Mouse (Mus musculus): ENCODE measurements at regions not wholly inside any gene's neighbourhood (a gene's known extent, or its start where the extent isn't known, plus 50 kb on each side); places are given as distances from the start of the nearest gene placed in this dataset.

- 84% methylated on average over 4 of the region's 4 CpGs for WGBS
- no peaks in the 10 kb centered on the region for H3K36me3 ChIP-seq (ENCODE audit: insufficient read depth, low read length)
- H3K4me3 ChIP-seq (replicated peaks; ENCODE audit: low read depth, low read length), result no peak overlapping the region
- H3K9me3 ChIP-seq (replicated peaks; ENCODE audit: low read length), result no peaks in the 10 kb centered on the region
- DNase-seq (ENCODE audit: low spot score) (no peak), ATAC-seq (replicated peaks; ENCODE audit: low FRiP score, low read depth) (no peak)
- no peak overlapping the region for H3K27ac ChIP-seq
- H3K4me1 ChIP-seq (replicated peaks; ENCODE audit: insufficient read depth, low read length), result no peaks in the 10 kb centered on the region
- no peak overlapping the region for H3K9ac ChIP-seq (ENCODE audit: low read depth, low read length)
- TF ChIP-seq CTCF (IDR thresholded peaks at IDR 0.05; ENCODE audit: low read depth), result no peak
- no peaks in the 10 kb centered on the region for H3K27me3 ChIP-seq (ENCODE audit: insufficient read depth, low read length)
- no peak overlapping the region for H3K4me2 ChIP-seq (ENCODE audit: low read length)
Observed at GRCm38 (mm10) chr5:85772660-85773059, 292.7 kb downstream of the Cenpc1 start.

GRCm38 (mm10) chr5:85772086-85772485 is 293.3 kb downstream of the Cenpc1 start:
- 73% methylated on average over 4 of the region's 4 CpGs for WGBS
- Histone ChIP-seq H3K27ac (no peak overlapping the region), H3K4me1 (replicated peaks; ENCODE audit: insufficient read depth, low read length) (no peaks in the 10 kb centered on the region), H3K4me2 (ENCODE audit: low read length) (no peak overlapping the region), H3K9me3 (replicated peaks; ENCODE audit: low read length) (no peaks in the 10 kb centered on the region), H3K4me3 (replicated peaks; ENCODE audit: low read depth, low read length) (no peak overlapping the region), H3K27me3 (ENCODE audit: insufficient read depth, low read length) (no peaks in the 10 kb centered on the region), H3K9ac (ENCODE audit: low read depth, low read length) (no peak overlapping the region), H3K36me3 (ENCODE audit: insufficient read depth, low read length) (no peaks in the 10 kb centered on the region)
- no peak for TF ChIP-seq CTCF (IDR thresholded peaks at IDR 0.05; ENCODE audit: low read depth)
- DNase-seq (ENCODE audit: low spot score) (no peak), ATAC-seq (replicated peaks; ENCODE audit: low FRiP score, low read depth) (no peak)

GRCm38 (mm10) chr5:85767157-85767556 is 298.2 kb downstream of the Cenpc1 start:
- Histone ChIP-seq H3K27ac (no peak overlapping the region), H3K9me3 (replicated peaks; ENCODE audit: low read length) (no peaks in the 10 kb centered on the region), H3K4me3 (replicated peaks; ENCODE audit: low read depth, low read length) (no peak overlapping the region), H3K27me3 (ENCODE audit: insufficient read depth, low read length) (no peaks in the 10 kb centered on the region), H3K4me2 (ENCODE audit: low read length) (no peak overlapping the region), H3K36me3 (ENCODE audit: insufficient read depth, low read length) (no peaks in the 10 kb centered on the region), H3K4me1 (replicated peaks; ENCODE audit: insufficient read depth, low read length) (no peaks in the 10 kb centered on the region), H3K9ac (ENCODE audit: low read depth, low read length) (no peak overlapping the region)
- ATAC-seq (replicated peaks; ENCODE audit: low FRiP score, low read depth), result no peak
- DNase-seq (ENCODE audit: low spot score), result no peak
- TF ChIP-seq CTCF (IDR thresholded peaks at IDR 0.05; ENCODE audit: low read depth), result 0 out of 2 replicates have a peak, but pooled peaks have one; percentile 12
- WGBS, result 84% methylated on average over 3 of the region's 3 CpGs

GRCm38 (mm10) chr5:85756716-85757115 is 308.7 kb downstream of the Cenpc1 start:
- 88% methylated on average over 8 of the region's 8 CpGs for WGBS
- Histone ChIP-seq H3K4me1 (replicated peaks; ENCODE audit: insufficient read depth, low read length) (no peaks in the 10 kb centered on the region), H3K9me3 (replicated peaks; ENCODE audit: low read length) (no peaks in the 10 kb centered on the region), H3K27me3 (ENCODE audit: insufficient read depth, low read length) (no peaks in the 10 kb centered on the region), H3K4me3 (replicated peaks; ENCODE audit: low read depth, low read length) (no peak overlapping the region), H3K36me3 (ENCODE audit: insufficient read depth, low read length) (no peaks in the 10 kb centered on the region), H3K27ac (no peak overlapping the region), H3K9ac (ENCODE audit: low read depth, low read length) (no peak overlapping the region), H3K4me2 (ENCODE audit: low read length) (no peak overlapping the region)
- TF ChIP-seq CTCF (IDR thresholded peaks at IDR 0.05; ENCODE audit: low read depth), result no peak
- ATAC-seq (replicated peaks; ENCODE audit: low FRiP score, low read depth) (no peak), DNase-seq (ENCODE audit: low spot score) (no peak)

- Histone ChIP-seq H3K4me1 (replicated peaks; ENCODE audit: insufficient read depth, low read length) (no peaks in the 10 kb centered on the region), H3K9me3 (replicated peaks; ENCODE audit: low read length) (no peaks in the 10 kb centered on the region), H3K4me3 (replicated peaks; ENCODE audit: low read depth, low read length) (no peak overlapping the region), H3K9ac (ENCODE audit: low read depth, low read length) (no peak overlapping the region), H3K4me2 (ENCODE audit: low read length) (no peak overlapping the region), H3K27me3 (ENCODE audit: insufficient read depth, low read length) (no peaks in the 10 kb centered on the region), H3K36me3 (ENCODE audit: insufficient read depth, low read length) (no peaks in the 10 kb centered on the region), H3K27ac (no peak overlapping the region)
- no peak for TF ChIP-seq CTCF (IDR thresholded peaks at IDR 0.05; ENCODE audit: low read depth)
- DNase-seq (ENCODE audit: low spot score), result no peak
- no peak for ATAC-seq (replicated peaks; ENCODE audit: low FRiP score, low read depth)
- 89% methylated on average over 12 of the region's 12 CpGs for WGBS
Observed at GRCm38 (mm10) chr5:85754227-85754626, 311.2 kb downstream of the Cenpc1 start.

GRCm38 (mm10) chr5:85753109-85753508 is 312.3 kb downstream of the Cenpc1 start:
- TF ChIP-seq CTCF (IDR thresholded peaks at IDR 0.05; ENCODE audit: low read depth), result no peak
- ATAC-seq (replicated peaks; ENCODE audit: low FRiP score, low read depth) (no peak), DNase-seq (ENCODE audit: low spot score) (no peak)
- H3K9me3 ChIP-seq (replicated peaks; ENCODE audit: low read length), result no peaks in the 10 kb centered on the region
- no peak overlapping the region for H3K4me3 ChIP-seq (replicated peaks; ENCODE audit: low read depth, low read length)
- no peak overlapping the region for H3K4me2 ChIP-seq (ENCODE audit: low read length)
- H3K27me3 ChIP-seq (ENCODE audit: insufficient read depth, low read length), result no peaks in the 10 kb centered on the region
- H3K9ac ChIP-seq (ENCODE audit: low read depth, low read length), result no peak overlapping the region
- 78% methylated on average over 3 of the region's 3 CpGs for WGBS
- no peaks in the 10 kb centered on the region for H3K4me1 ChIP-seq (replicated peaks; ENCODE audit: insufficient read depth, low read length)
- no peaks in the 10 kb centered on the region for H3K36me3 ChIP-seq (ENCODE audit: insufficient read depth, low read length)
- no peak overlapping the region for H3K27ac ChIP-seq

DNA sequence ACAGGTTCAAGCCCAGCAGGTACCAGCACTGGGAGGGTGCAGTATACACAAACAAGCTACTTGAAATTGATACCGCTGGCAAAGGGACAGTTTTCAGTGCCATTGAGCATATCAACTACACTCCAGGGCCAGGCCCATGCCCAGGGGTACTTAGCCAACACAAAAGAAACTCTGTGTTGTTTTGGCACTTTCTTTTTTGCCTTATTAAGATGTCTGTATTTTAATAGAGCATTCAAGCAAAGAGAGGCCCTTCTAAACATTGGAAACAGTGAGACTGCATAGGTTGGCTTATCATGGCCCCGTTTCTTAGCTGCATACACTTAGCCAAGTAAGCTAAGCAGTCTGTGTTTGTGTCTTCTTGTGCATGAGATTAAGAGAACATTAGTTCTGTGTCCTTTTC is 313.7 kb downstream of the Cenpc1 start:
- no peak overlapping the region for H3K4me2 ChIP-seq (ENCODE audit: low read length)
- DNase-seq (ENCODE audit: low spot score) (no peak), ATAC-seq (replicated peaks; ENCODE audit: low FRiP score, low read depth) (no peak)
- no peak overlapping the region for H3K4me3 ChIP-seq (replicated peaks; ENCODE audit: low read depth, low read length)
- no peaks in the 10 kb centered on the region for H3K27me3 ChIP-seq (ENCODE audit: insufficient read depth, low read length)
- 70% methylated on average over 2 of the region's 2 CpGs for WGBS
- H3K9me3 ChIP-seq (replicated peaks; ENCODE audit: low read length), result no peaks in the 10 kb centered on the region
- no peak overlapping the region for H3K27ac ChIP-seq
- no peak overlapping the region for H3K9ac ChIP-seq (ENCODE audit: low read depth, low read length)
- no peak for TF ChIP-seq CTCF (IDR thresholded peaks at IDR 0.05; ENCODE audit: low read depth)
- H3K4me1 ChIP-seq (replicated peaks; ENCODE audit: insufficient read depth, low read length), result no peaks in the 10 kb centered on the region
- no peaks in the 10 kb centered on the region for H3K36me3 ChIP-seq (ENCODE audit: insufficient read depth, low read length)

All from kidney, postnatal 0 days (tissue).